Mouse (Mus musculus) lung, adult 2 months (tissue): ENCODE results near the gene Trub2. TPM values are rescaled to one million over a fixed set of nuclear protein-coding genes. Genes with fewer than 3 reads are reported as not detected.
A peak's percentile ranks its signal among the peaks of the same experiment; 100 is the strongest.

Experiments
- DNase-seq: peaks from one replicate; pipeline ENCODE4 v3.0.0; 2022
- H3K4me1 ChIP-seq: fragments of 200-500 bp; 2 replicates; pipeline ENCODE4 v1.6.1; 2011; ENCODE audit warnings: low read length; ENCODE audit not compliant: control insufficient read depth, insufficient read depth
- H3K4me3 ChIP-seq: fragments of 200-500 bp; replicated peaks from 2 replicates; pipeline ENCODE3; 2011; ENCODE audit warnings: low read depth, mild to moderate bottlenecking, control low read depth, low read length; ENCODE audit errors: extremely low read depth
- CTCF ChIP-seq: fragments of 200-500 bp; IDR thresholded peaks from 2 replicates; pipeline ENCODE4 v1.5.1; 2011; ENCODE audit warnings: mild to moderate bottlenecking, low read length, control low read depth; ENCODE audit not compliant: insufficient read depth
- POLR2A ChIP-seq: fragments of 200-500 bp; IDR thresholded peaks from 2 replicates; pipeline ENCODE4 v1.6.1; 2011; ENCODE audit warnings: low read depth, mild to moderate bottlenecking, control low read depth, low read length, borderline replicate concordance; ENCODE audit errors: extremely low read depth
- WGBS: fragments of 180-500 bp; shearing (Covaris S2); methylation state at CpG from one replicate; pipeline ENCODE4 v1.1.7; 2018; 5-methylcytosine and 5-hydroxymethylcytosine counted together
- polyA plus RNA-seq: library from polyadenylated mRNA; depleted of rRNA; stranded (reverse); fragments of >200 nt; gene quantifications from 2 replicates; pipeline ENCODE4 v1.2.3, GENCODE M21; 2012

The Trub2 gene
- polyA plus RNA-seq, 1 experiment: 36.8 TPM

DNA sequence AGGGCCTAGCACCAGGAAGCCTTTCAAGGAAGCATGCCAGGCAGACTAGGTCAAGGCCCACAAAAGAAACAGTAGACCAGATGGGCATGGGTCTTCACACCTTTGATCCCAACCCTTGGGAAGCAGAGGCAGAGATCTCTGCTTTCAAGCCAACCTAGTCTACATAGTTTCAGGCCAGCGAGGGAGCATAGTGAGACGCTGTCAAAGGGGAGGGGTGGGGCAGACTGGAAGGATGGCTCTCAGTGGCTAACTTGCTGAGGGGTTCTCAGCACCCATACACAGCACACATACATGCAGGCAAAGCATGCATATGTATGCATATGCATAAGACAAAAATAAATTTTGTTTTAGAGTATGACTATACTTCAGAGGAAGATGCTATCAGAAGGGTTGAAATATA lies 31.1 kb upstream of the Trub2 start:
- WGBS: 36% methylated on average over 2 of the region's 2 CpGs
- no peak for DNase-seq
- no peak for TF ChIP-seq POLR2A
- TF ChIP-seq CTCF: no peak
- no peaks in the 10 kb centered on the region for H3K4me1 ChIP-seq
- H3K4me3 ChIP-seq: no peak overlapping the region

GRCm38 (mm10) chr2:29817426-29818232 lies 29.3 kb upstream of the Trub2 start:
- WGBS: 30% methylated on average over 8 of the region's 8 CpGs
- H3K4me1 ChIP-seq: no peaks in the 10 kb centered on the region
- DNase-seq: peak; percentile 82
- TF ChIP-seq CTCF: peak; percentile 90
- TF ChIP-seq POLR2A: no peak
- H3K4me3 ChIP-seq: no peak overlapping the region

DNA sequence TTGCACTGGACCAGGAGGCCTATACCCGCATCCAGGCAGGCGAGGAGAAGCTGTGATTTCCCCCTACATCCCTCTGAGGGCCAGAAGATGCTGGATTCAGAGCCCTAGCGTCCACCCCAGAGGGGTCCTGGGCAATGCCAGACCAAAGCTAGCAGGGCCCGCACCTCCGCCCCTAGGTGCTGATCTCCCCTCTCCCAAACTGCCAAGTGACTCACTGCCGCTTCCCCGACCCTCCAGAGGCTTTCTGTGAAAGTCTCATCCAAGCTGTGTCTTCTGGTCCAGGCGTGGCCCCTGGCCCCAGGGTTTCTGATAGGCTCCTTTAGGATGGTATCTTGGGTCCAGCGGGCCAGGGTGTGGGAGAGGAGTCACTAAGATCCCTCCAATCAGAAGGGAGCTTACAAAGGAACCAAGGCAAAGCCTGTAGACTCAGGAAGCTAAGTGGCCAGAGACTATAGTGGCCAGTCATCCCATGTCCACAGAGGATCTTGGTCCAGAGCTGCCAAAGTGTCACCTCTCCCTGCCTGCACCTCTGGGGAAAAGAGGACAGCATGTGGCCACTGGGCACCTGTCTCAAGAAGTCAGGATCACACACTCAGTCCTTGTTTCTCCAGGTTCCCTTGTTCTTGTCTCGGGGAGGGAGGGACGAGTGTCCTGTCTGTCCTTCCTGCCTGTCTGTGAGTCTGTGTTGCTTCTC lies 27.5 kb upstream of the Trub2 start:
- 82% methylated on average over 11 of the region's 11 CpGs for WGBS
- H3K4me1 ChIP-seq: no peaks in the 10 kb centered on the region
- DNase-seq: no peak
- TF ChIP-seq CTCF (no peak), POLR2A (no peak)
- H3K4me3 ChIP-seq: no peak overlapping the region

GRCm38 (mm10) chr2:29803400-29803831 lies 15.1 kb upstream of the Trub2 start:
- 31% methylated on average over 6 of the region's 6 CpGs for WGBS
- no peak for TF ChIP-seq CTCF
- no peak for TF ChIP-seq POLR2A
- Histone ChIP-seq H3K4me1 (peaks cover 5% of the 10 kb centered on the region; the same call in 1 of the 2 replicates), H3K4me3 (peak overlapping the region; percentile 64)
- no peak for DNase-seq

DNA sequence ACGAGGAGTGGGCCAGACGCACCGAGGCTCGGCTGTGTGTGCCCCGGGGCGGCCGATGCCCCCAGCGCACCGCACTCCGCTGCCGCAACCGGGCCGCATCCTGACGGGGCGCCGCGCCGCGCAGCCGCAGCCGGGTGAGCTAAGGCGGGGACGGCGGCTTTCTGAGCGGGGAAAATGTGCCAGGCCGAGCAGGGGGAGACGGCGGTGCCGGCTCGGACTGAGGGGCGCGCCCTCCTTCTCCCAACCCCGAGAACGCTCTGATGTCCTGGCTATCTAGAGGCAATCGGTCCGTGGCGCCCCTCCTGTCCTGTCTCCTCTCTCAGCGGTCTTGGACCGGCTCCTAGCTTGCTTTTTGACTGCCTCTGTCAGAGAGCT lies 14.5 kb upstream of the Trub2 start:
- TF ChIP-seq CTCF (no peak), POLR2A (no peak)
- WGBS: 0% methylated on average over 37 of the region's 39 CpGs

DNA sequence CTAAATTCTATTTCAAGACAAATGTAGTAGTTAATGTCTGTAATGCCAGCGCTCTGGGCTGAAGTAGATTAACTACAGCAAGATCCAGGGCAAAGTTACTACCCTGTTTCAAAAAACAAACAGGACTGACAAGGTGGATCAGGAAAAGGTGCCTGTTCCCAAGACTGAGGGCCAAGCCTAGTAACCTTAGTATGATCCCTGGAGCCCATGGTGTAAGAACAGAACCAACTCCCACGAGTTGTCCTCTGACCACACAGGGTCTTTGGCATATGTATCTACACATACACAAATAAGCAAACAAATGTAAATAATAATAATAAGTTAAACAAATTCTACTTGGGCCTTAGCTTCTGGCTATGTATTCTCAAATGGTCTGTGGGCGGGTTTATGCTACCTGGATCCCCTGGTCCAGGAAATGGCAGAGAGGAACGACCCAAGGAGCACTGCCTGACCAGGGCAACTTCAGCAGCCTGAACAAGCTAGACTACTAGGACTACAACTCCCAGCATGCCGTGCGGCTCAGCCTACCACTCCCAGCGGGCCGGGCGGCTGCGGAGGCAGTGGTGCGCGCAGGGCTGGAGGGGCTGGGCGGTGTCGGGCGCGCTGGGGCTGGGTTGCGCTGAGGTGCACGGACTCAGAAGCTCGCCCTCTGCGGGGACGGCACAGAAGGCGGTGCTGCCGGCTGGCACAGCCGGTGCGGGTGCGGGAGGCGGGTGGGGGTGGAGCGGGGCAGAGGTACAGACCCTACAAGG lies 13.9 kb upstream of the Trub2 start, which contains the start of gene Slc27a4:
Slc27a4 (plus strand) TSS at position 560 of the 752 bp plus-strand sequence.
- Histone ChIP-seq H3K4me3 (peak within 1 kb of the TSS; percentile 64), H3K4me1 (peaks cover 5% of the 10 kb centered on the region; the same call in 1 of the 2 replicates)
- TF ChIP-seq POLR2A: peak; percentile 63; the same call in 1 of the 2 replicates
- no peak for TF ChIP-seq CTCF
- peak; percentile 97 for DNase-seq
- 3% methylated on average over 28 of the region's 28 CpGs for WGBS

More for the DNA sequence above, 14.5 kb upstream of the Trub2 start:
- no peak for DNase-seq
- Histone ChIP-seq H3K4me3 (peak overlapping the region; percentile 64), H3K4me1 (peaks cover 5% of the 10 kb centered on the region; the same call in 1 of the 2 replicates)

- no peak for DNase-seq
- TF ChIP-seq POLR2A (no peak), CTCF (no peak)
- H3K4me1 ChIP-seq: 0 out of 2 replicates have a peak, but pooled peaks cover 3% of the 10 kb centered on the region
- WGBS: 94% methylated on average over 2 of the region's 2 CpGs
- H3K4me3 ChIP-seq: no peak overlapping the region
Observed at GRCm38 (mm10) chr2:29792772-29793487, 4.6 kb upstream of the Trub2 start.

- peak; percentile 86 for DNase-seq
- TF ChIP-seq POLR2A (peak; percentile 72; the same call in 1 of the 2 replicates), CTCF (no peak)
- 2% methylated on average over 31 of the region's 31 CpGs for WGBS
- peak within 1 kb of the TSS; percentile 100 for H3K4me3 ChIP-seq
- H3K4me1 ChIP-seq: peaks cover 11% of the 10 kb centered on the region
Observed at GRCm38 (mm10) chr2:29787104-29787917, 991 bp downstream of the Trub2 start, which contains the start of gene Coq4. Gene Coq4 (plus strand): TSS chr2:29787493.
